Mouse (Mus musculus) heart, postnatal 0 days (tissue): ENCODE results near the gene Ubxn10. TPM values are rescaled to one million over a fixed set of nuclear protein-coding genes. Genes with fewer than 3 reads are reported as not detected.

ENCODE experiments used
- ATAC-seq: fragments of 200-750 bp; cut with Nextera tagmentation; 2 replicates; pipeline ENCODE4 v1.8.0; 2017; ENCODE audit warnings: low read depth, moderate number of reproducible peaks, moderate library complexity; ENCODE audit not compliant: insufficient read depth
- DNase-seq: peaks from one replicate; pipeline ENCODE4 v3.0.0-alpha.2; 2016; ENCODE audit warnings: low spot score
- H3K27ac ChIP-seq: fragments of 300-500 bp; sonication (generic); 2 replicates; pipeline ENCODE4 v1.5.1; 2014; ENCODE audit warnings: low read depth, mild to moderate bottlenecking
- H3K27me3 ChIP-seq: fragments of 300-500 bp; sonication (generic); 2 replicates; pipeline ENCODE4 v1.6.1; 2014; ENCODE audit warnings: low read length, mixed read lengths; ENCODE audit not compliant: control insufficient read depth, insufficient read depth
- H3K36me3 ChIP-seq: fragments of 300-500 bp; sonication (generic); replicated peaks from 2 replicates; pipeline ENCODE4 v1.6.1; 2014; ENCODE audit warnings: low read length, mixed read lengths; ENCODE audit not compliant: control insufficient read depth, insufficient read depth
- H3K4me1 ChIP-seq: fragments of 300-500 bp; sonication (generic); 2 replicates; pipeline ENCODE4 v1.6.1; 2014; ENCODE audit warnings: antibody characterized with exemption; ENCODE audit not compliant: control insufficient read depth, insufficient read depth
- H3K4me2 ChIP-seq: fragments of 300-500 bp; sonication (generic); 2 replicates; pipeline ENCODE4 v1.6.1; 2014; ENCODE audit warnings: low read depth, mild to moderate bottlenecking, low read length, moderate library complexity
- H3K4me3 ChIP-seq: fragments of 300-500 bp; sonication (generic); 2 replicates; pipeline ENCODE4 v1.5.1; 2014; ENCODE audit warnings: low read depth, low read length
- H3K9ac ChIP-seq: fragments of 300-500 bp; sonication (generic); replicated peaks from 2 replicates; pipeline ENCODE4 v1.6.1; 2014; ENCODE audit warnings: low read depth, low read length, mixed read lengths
- H3K9me3 ChIP-seq: fragments of 300-500 bp; sonication (generic); replicated peaks from 2 replicates; pipeline ENCODE4 v1.6.1; 2016; ENCODE audit warnings: low read length; ENCODE audit not compliant: control insufficient read depth
- CTCF ChIP-seq: IDR thresholded peaks from 2 replicates; pipeline ENCODE4 v1.5.1; 2016; ENCODE audit warnings: antibody characterized with exemption, control low read depth, low read depth
- EP300 ChIP-seq: IDR thresholded peaks from 2 replicates; pipeline ENCODE4 v1.6.1; 2016; ENCODE audit warnings: antibody characterized with exemption, low read depth
- WGBS: fragments of 180-500 bp; shearing (Covaris S2); extraction: QIAGEN DNeasy Blood & Tissue Kit; methylation state at CpG from one replicate; pipeline ENCODE4 v1.1.7; 2014; 5-methylcytosine and 5-hydroxymethylcytosine counted together
- polyA plus RNA-seq: library from polyadenylated mRNA; unstranded; fragments of >200 nt; fragmentation: Nextera tagmentation; extraction: Ambion mirVana; gene quantifications from 2 replicates; pipeline ENCODE4 v1.2.1, GENCODE M21; 2015
- total RNA-seq: library from RNA; depleted of rRNA; stranded (reverse); fragments of >200 nt; gene quantifications from 2 replicates; pipeline ENCODE4 v1.2.3, GENCODE M21; 2014; ENCODE audit warnings: low replicate concordance

Gene Ubxn10
- total and polyA plus RNA-seq, 2 experiments from 2014 or later: 0.98 to 1.9 TPM

- Histone ChIP-seq H3K4me3 (no peak overlapping the region), H3K27me3 (peaks cover 23% of the 10 kb centered on the region), H3K9me3 (no peaks in the 10 kb centered on the region), H3K27ac (no peak overlapping the region), H3K4me1 (no peaks in the 10 kb centered on the region), H3K4me2 (no peak overlapping the region), H3K9ac (no peak overlapping the region), H3K36me3 (no peaks in the 10 kb centered on the region)
- ATAC-seq (no peak), DNase-seq (no peak)
- WGBS: 50% methylated on average over 6 of the region's 6 CpGs
- no peak for TF ChIP-seq CTCF
These were observed 51.2 kb downstream of the Ubxn10 start for GRCm38 (mm10) chr4:138685813-138686212.

- WGBS: 48% methylated on average over 2 of the region's 2 CpGs
- no peaks in the 10 kb centered on the region for H3K36me3 ChIP-seq
- DNase-seq (no peak), ATAC-seq (no peak)
- H3K27ac ChIP-seq: no peak overlapping the region
- H3K4me2 ChIP-seq: no peak overlapping the region
- no peak for TF ChIP-seq EP300
- no peak for TF ChIP-seq CTCF
- no peak overlapping the region for H3K4me3 ChIP-seq
- H3K9ac ChIP-seq: no peak overlapping the region
- no peaks in the 10 kb centered on the region for H3K27me3 ChIP-seq
- H3K9me3 ChIP-seq: no peaks in the 10 kb centered on the region
- H3K4me1 ChIP-seq: no peaks in the 10 kb centered on the region
These were observed 54.2 kb downstream of the Ubxn10 start for GRCm38 (mm10) chr4:138682760-138683159.

- DNase-seq (no peak), ATAC-seq (no peak)
- WGBS: 65% methylated on average over 4 of the region's 4 CpGs
- no peaks in the 10 kb centered on the region for H3K4me1 ChIP-seq
- TF ChIP-seq CTCF (no peak), EP300 (no peak)
- H3K27me3 ChIP-seq: peaks cover 8% of the 10 kb centered on the region; the same call in 1 of the 2 replicates
- no peak overlapping the region for H3K27ac ChIP-seq
- no peaks in the 10 kb centered on the region for H3K9me3 ChIP-seq
- no peak overlapping the region for H3K4me3 ChIP-seq
- no peaks in the 10 kb centered on the region for H3K36me3 ChIP-seq
- no peak overlapping the region for H3K9ac ChIP-seq
- no peak overlapping the region for H3K4me2 ChIP-seq
These were observed 56.8 kb downstream of the Ubxn10 start for GRCm38 (mm10) chr4:138680124-138680523.

GRCm38 (mm10) chr4:138677579-138677978 is 59.4 kb downstream of the Ubxn10 start:
- Histone ChIP-seq H3K4me2 (no peak overlapping the region), H3K36me3 (no peaks in the 10 kb centered on the region)
- 21% methylated on average over 16 of the region's 16 CpGs for WGBS

GRCm38 (mm10) chr4:138676480-138676879 is 60.5 kb downstream of the Ubxn10 start:
- H3K4me2 ChIP-seq: no peak overlapping the region
- WGBS: 12% methylated on average over 16 of the region's 16 CpGs
- H3K36me3 ChIP-seq: no peaks in the 10 kb centered on the region
- no peaks in the 10 kb centered on the region for H3K9me3 ChIP-seq
- H3K27me3 ChIP-seq: peaks cover 8% of the 10 kb centered on the region; the same call in 1 of the 2 replicates
- no peak overlapping the region for H3K4me3 ChIP-seq
- no peak overlapping the region for H3K9ac ChIP-seq
- no peak for TF ChIP-seq EP300
- TF ChIP-seq CTCF: no peak
- H3K4me1 ChIP-seq: no peaks in the 10 kb centered on the region
- ATAC-seq: no peak
- H3K27ac ChIP-seq: no peak overlapping the region
- DNase-seq: no peak

More at GRCm38 (mm10) chr4:138677579-138677978, 59.4 kb downstream of the Ubxn10 start:
- H3K27me3 ChIP-seq: peaks cover 8% of the 10 kb centered on the region; the same call in 1 of the 2 replicates
- DNase-seq (no peak), ATAC-seq (no peak)
- no peak overlapping the region for H3K4me3 ChIP-seq
- no peaks in the 10 kb centered on the region for H3K9me3 ChIP-seq
- H3K9ac ChIP-seq: no peak overlapping the region
- TF ChIP-seq CTCF (no peak), EP300 (no peak)
- H3K4me1 ChIP-seq: no peaks in the 10 kb centered on the region
- no peak overlapping the region for H3K27ac ChIP-seq

GRCm38 (mm10) chr4:138672160-138672559 is 64.8 kb downstream of the Ubxn10 start:
- H3K4me2 ChIP-seq: no peak overlapping the region
- H3K9me3 ChIP-seq: no peaks in the 10 kb centered on the region
- no peak for DNase-seq
- H3K27me3 ChIP-seq: peaks cover 12% of the 10 kb centered on the region; the same call in 1 of the 2 replicates
- WGBS: 65% methylated on average over 4 of the region's 4 CpGs
- TF ChIP-seq EP300: no peak
- no peak for TF ChIP-seq CTCF
- H3K9ac ChIP-seq: no peak overlapping the region
- no peaks in the 10 kb centered on the region for H3K36me3 ChIP-seq
- no peak for ATAC-seq
- no peaks in the 10 kb centered on the region for H3K4me1 ChIP-seq
- H3K4me3 ChIP-seq: no peak overlapping the region
- H3K27ac ChIP-seq: no peak overlapping the region
